Mouse (Mus musculus) right cerebral cortex, adult 2 months (tissue): ENCODE results near the gene Stk38.
A peak's percentile ranks its signal among the peaks of the same experiment; 100 is the strongest.
"Not testable (repeated sequence)": the region's sequence is repeated elsewhere in the genome, so short reads cannot be mapped to it uniquely, and the experiment has no call there.

ENCODE experiments used
- DNase-seq, 2 experiments: peaks; one replicate each; pipeline ENCODE4 v3.0.0; 2021 to 2022; ENCODE audit warnings: low spot score in 2 of 2

Gene Stk38

DNA sequence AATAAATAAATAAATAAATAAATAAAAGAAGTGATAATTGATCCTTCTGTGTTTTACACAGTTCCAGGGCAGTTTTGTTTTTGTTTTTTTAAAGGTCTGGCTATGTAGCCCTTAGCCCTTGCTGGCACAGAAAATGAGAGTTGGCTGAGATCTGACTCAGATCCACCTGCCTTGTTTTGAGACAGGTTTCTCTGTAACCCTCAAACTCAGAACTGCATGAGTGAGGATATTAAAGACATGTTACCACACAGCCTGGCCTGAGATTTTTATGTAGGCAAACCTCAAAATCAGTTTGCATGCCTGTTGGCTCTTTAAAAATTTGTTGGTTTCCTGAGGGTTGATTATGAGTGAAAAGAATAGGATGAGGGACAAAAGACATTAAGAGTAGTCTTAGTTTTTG, 27.7 kb upstream of the Stk38 start:
- no peak for DNase-seq

GRCm38 (mm10) chr17:29034264-29034663, 26.5 kb upstream of the Stk38 start:
- no peak for DNase-seq

DNA sequence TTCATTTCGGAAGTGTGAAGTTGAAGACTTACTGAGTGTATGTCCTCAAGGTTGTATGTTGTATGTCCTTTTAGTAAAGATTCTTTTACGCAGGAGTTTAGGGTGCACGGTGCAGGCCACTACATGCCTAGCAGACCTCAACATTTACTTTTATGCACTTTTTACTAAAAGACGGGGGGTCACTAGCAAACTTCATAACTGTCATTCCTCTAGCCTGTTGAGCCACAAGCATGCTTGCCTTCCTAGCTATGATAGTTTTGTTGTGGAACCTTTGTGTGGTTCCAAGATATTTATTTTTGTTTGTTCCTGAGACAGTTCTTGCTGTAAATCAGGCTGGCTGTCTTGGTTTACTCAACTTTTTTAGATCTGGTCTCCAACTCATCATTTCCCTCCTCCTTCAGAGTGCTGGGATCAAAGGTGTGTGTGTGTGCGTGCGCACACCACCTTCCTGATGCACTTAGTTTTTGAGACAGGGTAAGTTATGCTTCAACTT, 25.8 kb upstream of the Stk38 start:
- DNase-seq: no peak

- peak; percentile 99 for DNase-seq
Observed at GRCm38 (mm10) chr17:29032274-29033069, 24.7 kb upstream of the Stk38 start, which contains the start of gene Srsf3. Gene Srsf3 (plus strand): TSS chr17:29032628.

DNA sequence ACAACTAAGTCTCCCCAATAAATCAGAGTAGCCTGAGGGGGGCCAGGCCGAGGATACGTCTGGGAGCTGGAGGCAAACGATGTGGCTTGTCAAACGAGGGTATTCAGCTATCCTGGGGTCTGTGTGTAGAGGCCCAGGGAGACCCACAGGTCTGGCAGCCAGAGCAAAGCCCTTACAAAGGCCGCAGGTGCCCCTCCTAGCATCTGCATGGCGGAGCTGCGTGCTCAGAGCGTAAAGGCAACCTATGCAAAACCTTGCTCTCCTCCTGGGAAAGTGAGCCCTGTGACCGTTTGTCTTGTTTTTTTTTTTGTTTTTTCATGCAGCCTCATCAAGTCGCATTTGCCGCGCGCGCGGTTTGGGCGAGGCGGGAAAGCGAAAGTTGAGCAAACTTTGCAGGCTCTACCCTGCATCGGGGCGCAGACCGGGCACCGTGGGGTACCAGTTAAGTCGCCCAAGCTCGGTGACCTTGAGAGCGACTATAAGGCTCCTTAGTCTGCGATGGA, 24.0 kb upstream of the Stk38 start:
- DNase-seq: no peak

GRCm38 (mm10) chr17:29031085-29031711, 23.4 kb upstream of the Stk38 start:
- DNase-seq: not testable (repeated sequence)

DNA sequence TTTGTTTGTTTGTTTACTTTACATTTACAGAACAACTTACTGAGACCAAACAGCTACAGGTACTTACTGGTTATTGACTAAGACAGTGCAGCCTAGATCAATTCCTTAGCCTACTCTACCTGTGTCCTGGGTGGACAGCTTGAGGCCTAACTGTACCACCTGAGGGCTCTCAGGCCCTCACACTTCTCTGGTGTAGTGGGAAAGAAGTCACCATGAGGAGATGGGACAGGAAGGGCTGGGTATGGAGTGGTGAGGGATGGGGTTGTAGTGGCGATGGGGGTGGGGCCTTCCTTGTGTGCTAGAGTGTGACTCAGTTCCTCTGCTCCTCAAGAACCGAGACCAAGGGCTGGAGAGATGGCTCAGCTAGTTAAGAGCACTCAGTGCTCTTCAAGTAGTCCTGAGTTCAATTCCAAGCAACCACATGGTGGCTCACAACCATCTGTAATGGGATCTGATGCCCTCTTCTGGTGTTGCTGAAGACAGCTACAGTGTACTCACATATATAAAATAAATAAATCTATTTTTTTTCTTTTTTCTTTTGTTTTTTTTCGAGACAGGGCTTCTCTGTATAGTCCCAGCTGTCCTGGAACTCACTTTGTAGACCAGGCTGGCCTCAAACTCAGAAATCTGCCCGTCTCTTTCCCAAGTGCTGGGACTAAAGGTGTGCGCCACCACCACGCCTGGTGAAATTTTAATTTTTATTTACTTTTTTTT, 22.7 kb upstream of the Stk38 start:
- DNase-seq: no peak

- DNase-seq: no peak
Observed at GRCm38 (mm10) chr17:29026652-29027356, 19.0 kb upstream of the Stk38 start.

- no peak for DNase-seq
Observed at GRCm38 (mm10) chr17:29024896-29025565, 17.2 kb upstream of the Stk38 start.

DNA sequence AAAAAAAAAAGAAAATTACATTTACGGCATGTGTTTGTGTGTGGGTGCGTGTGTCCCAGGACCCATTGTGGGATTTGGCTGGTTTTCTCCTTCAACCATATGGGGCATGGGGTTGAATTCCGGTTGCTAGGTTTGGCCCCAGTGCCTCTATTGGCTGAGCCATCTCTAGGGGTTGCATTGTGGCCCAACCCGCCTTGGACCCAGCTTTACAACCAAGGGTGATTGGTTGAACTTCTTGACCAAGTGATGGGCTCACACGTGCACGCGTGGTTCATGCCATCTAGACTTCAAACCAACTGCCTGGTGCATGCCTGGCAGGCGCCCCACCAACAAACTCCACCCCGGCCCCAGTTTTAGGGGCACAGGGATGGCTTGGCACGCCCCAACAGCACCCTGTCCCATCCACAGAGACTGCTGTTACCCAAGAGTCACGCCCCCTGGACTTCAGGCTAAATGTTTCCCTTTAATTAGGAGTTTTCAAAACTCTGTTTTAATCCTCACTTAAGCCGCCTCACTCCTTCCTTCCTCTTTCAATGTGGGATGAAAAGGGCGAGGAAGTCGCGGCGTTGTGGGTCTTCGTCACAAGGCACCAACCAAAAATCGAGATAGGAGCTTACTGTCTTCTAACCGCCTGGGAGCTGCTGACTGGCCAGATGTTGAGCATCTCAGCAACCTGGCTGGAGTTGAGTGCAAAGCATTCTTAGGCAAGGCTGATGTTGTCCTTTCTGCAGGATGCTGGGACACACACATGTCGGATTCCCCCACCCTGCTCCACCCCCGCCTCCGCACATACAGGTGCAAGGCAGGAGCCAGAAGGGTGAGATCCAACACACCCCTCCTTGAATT, 16.5 kb upstream of the Stk38 start:
- no peak for DNase-seq

DNA sequence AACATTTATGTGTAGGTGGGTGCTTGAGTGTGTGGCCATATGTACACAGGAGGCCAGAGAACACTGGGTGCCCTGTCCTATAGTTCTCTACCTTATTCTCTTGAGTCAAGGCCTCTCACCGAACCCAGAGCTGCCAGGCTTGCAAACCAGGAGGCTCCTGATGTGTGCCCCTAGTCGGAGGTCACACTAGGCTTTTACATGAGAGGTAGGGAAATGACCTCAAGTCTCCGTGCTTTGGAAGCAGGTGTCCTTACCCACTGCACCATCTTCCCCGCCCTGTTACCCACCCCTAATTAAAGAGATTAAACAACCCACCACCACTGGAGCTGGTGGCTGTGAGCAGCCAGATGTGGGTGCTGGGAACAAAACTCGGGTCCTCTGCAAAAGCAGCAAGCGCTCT, 15.6 kb upstream of the Stk38 start:
- no peak for DNase-seq

GRCm38 (mm10) chr17:29022230-29022819, 14.5 kb upstream of the Stk38 start:
- DNase-seq: no peak

GRCm38 (mm10) chr17:29020444-29020843, 12.6 kb upstream of the Stk38 start:
- DNase-seq: no peak

- no peak for DNase-seq
Observed at GRCm38 (mm10) chr17:29019391-29019790, 11.6 kb upstream of the Stk38 start.

GRCm38 (mm10) chr17:29018292-29018984, 10.6 kb upstream of the Stk38 start:
- DNase-seq: no peak

- DNase-seq: no peak
Observed at GRCm38 (mm10) chr17:29016705-29017104, 8.9 kb upstream of the Stk38 start.

GRCm38 (mm10) chr17:29015638-29016037, 7.8 kb upstream of the Stk38 start:
- no peak for DNase-seq

DNA sequence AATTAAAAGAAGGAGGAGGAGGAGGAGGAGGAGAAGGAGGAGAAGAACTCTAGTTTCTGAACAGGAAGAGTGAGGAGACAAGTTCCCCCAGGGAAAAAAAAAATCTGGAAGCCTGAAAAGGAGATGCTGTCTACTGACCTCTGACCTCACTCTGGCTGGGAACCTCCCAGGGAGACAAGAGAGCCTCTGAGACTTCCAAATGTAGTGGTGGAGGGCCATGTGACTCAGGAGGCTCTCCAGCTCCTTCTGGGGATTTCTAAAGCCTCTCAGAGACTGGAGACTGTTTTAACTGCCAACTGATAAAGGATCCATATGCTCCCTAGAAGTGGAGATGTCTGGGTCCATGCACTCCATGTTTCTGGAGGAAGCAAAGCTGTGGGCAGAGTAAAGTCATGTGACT, 6.4 kb upstream of the Stk38 start:
- no peak for DNase-seq

DNA sequence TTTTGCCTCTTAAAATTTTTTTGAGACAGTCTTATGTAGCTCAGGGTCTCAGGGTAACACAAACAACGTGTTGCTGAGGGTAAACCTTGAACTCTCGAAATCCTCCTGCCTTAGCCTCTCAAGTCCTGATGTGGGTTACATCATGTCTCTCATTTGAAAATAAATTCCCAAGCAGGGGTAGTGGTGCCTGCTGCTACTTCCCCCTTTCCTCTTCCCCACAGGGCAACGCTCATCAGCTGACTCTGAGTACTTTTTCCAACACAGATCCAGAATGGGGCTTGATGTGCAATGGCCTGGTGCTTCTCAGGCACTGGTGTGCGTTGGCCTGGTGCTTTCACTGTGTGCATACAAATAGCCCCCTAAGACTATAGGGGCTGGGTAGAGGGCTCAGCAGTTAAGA, 1.4 kb upstream of the Stk38 start:
- no peak for DNase-seq
